Mouse (Mus musculus): ENCODE measurements at regions not wholly inside any gene's neighbourhood (a gene's known extent, or its start where the extent isn't known, plus 50 kb on each side); places are given as distances from the start of the nearest gene placed in this dataset.
"Not testable (repeated sequence)": the region's sequence is repeated elsewhere in the genome, so short reads cannot be mapped to it uniquely, and the experiment has no call there.

DNA sequence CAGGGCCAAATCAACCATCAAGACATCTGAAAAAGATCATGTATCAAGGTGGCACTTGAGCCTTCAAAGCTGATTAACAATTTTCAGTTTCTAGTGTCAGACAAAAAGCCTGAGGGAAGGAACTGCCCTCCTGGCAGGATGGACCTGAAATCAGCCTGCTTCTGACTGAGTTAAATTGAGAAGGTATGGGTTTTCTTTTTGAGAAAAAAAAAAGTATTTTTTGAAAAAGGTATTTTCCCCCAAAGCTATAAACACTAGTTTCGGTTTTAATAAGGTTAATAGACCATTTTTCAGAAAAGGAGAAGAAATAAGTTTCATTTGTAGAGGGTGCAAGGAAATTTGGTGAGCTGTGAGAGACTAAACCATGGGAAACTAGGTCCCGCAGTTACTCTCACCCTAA lies 124.6 kb upstream of the Mrpl21 start:
- not testable (repeated sequence) for H3K27me3 ChIP-seq (ENCODE audit: control insufficient read depth, insufficient read depth, low read length); H3K36me3 ChIP-seq (replicated peaks; ENCODE audit: control insufficient read depth, insufficient read depth, low read length); H3K4me1 ChIP-seq (ENCODE audit: control insufficient read depth, insufficient read depth); H3K27ac ChIP-seq (ENCODE audit: low read depth); H3K9me3 ChIP-seq (replicated peaks; ENCODE audit: control insufficient read depth, low read length); H3K4me3 ChIP-seq (ENCODE audit: low read depth, low read length); DNase-seq (ENCODE audit: low spot score); ATAC-seq (ENCODE audit: insufficient read depth, low read depth); H3K4me2 ChIP-seq (ENCODE audit: low read depth, low read length); H3K9ac ChIP-seq (replicated peaks; ENCODE audit: low read depth, low read length)
- 65% methylated on average over 2 of the region's 2 CpGs for WGBS

DNA sequence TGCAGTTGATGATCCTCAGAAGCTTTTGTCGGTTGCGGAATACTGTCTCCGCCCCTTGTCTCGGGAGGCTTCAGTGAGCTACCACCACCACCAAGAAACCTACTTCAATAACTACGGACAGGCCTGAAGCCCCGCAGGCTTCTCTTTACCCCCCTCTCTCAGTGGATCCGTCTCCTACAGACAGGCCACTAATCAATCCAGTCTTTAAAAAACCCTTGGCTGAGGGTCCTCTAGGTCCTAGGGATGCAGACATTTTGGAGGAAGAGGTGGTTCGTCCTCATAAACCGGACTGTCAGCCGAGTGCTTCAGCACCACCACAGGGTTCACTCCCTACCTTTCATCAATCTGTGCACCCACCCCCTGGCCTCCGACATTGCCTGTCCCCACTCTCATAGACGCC lies 123.4 kb upstream of the Mrpl21 start:
- 81% methylated on average over 12 of the region's 12 CpGs for WGBS
- Histone ChIP-seq H3K27ac (ENCODE audit: low read depth) (no peak overlapping the region), H3K36me3 (replicated peaks; ENCODE audit: control insufficient read depth, insufficient read depth, low read length) (no peaks in the 10 kb centered on the region), H3K9me3 (replicated peaks; ENCODE audit: control insufficient read depth, low read length) (no peaks in the 10 kb centered on the region), H3K27me3 (ENCODE audit: control insufficient read depth, insufficient read depth, low read length) (no peaks in the 10 kb centered on the region), H3K4me1 (ENCODE audit: control insufficient read depth, insufficient read depth) (no peaks in the 10 kb centered on the region), H3K4me2 (ENCODE audit: low read depth, low read length) (no peak overlapping the region), H3K9ac (replicated peaks; ENCODE audit: low read depth, low read length) (no peak overlapping the region), H3K4me3 (ENCODE audit: low read depth, low read length) (no peak overlapping the region)
- TF ChIP-seq CTCF (IDR thresholded peaks at IDR 0.05; ENCODE audit: low read depth) = no peak
- no peak for TF ChIP-seq EP300 (IDR thresholded peaks at IDR 0.05; ENCODE audit: low read depth)
- no peak for DNase-seq (ENCODE audit: low spot score)
- ATAC-seq (ENCODE audit: insufficient read depth, low read depth) = no peak

DNA sequence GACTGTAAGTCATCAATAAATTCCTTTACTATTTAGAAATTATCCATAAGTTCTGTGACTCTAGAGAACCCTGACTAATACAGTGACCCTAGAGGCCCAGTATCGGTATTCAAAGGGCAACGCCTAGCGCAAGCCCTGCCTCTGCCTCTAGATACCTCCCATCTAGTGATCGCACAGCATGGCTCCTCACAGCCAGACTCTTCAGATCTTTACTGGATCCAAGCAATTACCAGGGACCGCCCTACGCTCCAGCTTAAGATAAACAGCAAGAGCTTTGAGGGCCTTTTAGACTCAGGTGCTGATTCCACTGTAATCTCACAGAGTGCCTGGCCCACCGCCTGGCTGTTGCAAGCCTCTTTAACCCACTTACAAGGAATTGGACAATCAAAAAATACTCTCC lies 115.0 kb upstream of the Mrpl21 start:
- H3K9ac ChIP-seq (replicated peaks; ENCODE audit: low read depth, low read length) = no peak overlapping the region
- no peak overlapping the region for H3K27ac ChIP-seq (ENCODE audit: low read depth)
- H3K9me3 ChIP-seq (replicated peaks; ENCODE audit: control insufficient read depth, low read length) = no peaks in the 10 kb centered on the region
- H3K4me2 ChIP-seq (ENCODE audit: low read depth, low read length) = no peak overlapping the region
- DNase-seq (ENCODE audit: low spot score) = no peak
- no peak overlapping the region for H3K4me3 ChIP-seq (ENCODE audit: low read depth, low read length)
- no peaks in the 10 kb centered on the region for H3K36me3 ChIP-seq (replicated peaks; ENCODE audit: control insufficient read depth, insufficient read depth, low read length)
- 50% methylated on average over 7 of the region's 7 CpGs for WGBS
- no peaks in the 10 kb centered on the region for H3K4me1 ChIP-seq (ENCODE audit: control insufficient read depth, insufficient read depth)
- ATAC-seq (ENCODE audit: insufficient read depth, low read depth) = no peak
- TF ChIP-seq CTCF (IDR thresholded peaks at IDR 0.05; ENCODE audit: low read depth) (no peak), EP300 (IDR thresholded peaks at IDR 0.05; ENCODE audit: low read depth) (no peak)
- no peaks in the 10 kb centered on the region for H3K27me3 ChIP-seq (ENCODE audit: control insufficient read depth, insufficient read depth, low read length)

DNA sequence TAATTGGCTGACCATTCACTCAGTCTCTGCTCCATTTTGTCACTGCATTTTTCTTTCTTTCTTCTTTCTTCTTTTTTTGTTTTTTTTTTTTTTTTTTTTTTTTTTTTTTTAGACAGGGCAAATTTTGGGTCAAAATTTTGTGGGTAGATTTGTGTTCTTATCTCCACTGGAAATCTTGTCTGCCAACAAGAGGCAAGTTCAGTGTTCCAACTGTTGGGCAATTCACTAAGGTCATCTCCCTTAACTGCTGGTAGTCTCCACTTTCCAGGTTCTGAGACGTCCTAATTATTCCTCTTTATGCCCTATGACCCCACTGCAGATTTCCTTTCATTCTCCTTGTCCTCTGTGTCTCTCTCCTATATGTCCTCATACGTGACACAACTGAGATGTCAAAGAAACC lies 100.1 kb upstream of the Mrpl21 start:
- WGBS = 57% methylated on average over 2 of the region's 2 CpGs
- Histone ChIP-seq H3K9ac (replicated peaks; ENCODE audit: low read depth, low read length) (no peak overlapping the region), H3K27ac (ENCODE audit: low read depth) (no peak overlapping the region), H3K9me3 (replicated peaks; ENCODE audit: control insufficient read depth, low read length) (no peaks in the 10 kb centered on the region), H3K4me1 (ENCODE audit: control insufficient read depth, insufficient read depth) (no peaks in the 10 kb centered on the region), H3K4me3 (ENCODE audit: low read depth, low read length) (no peak overlapping the region), H3K27me3 (ENCODE audit: control insufficient read depth, insufficient read depth, low read length) (no peaks in the 10 kb centered on the region), H3K36me3 (replicated peaks; ENCODE audit: control insufficient read depth, insufficient read depth, low read length) (no peaks in the 10 kb centered on the region), H3K4me2 (ENCODE audit: low read depth, low read length) (no peak overlapping the region)
- ATAC-seq (ENCODE audit: insufficient read depth, low read depth) (no peak), DNase-seq (ENCODE audit: low spot score) (no peak)
- TF ChIP-seq CTCF (IDR thresholded peaks at IDR 0.05; ENCODE audit: low read depth) (no peak), EP300 (IDR thresholded peaks at IDR 0.05; ENCODE audit: low read depth) (no peak)

DNA sequence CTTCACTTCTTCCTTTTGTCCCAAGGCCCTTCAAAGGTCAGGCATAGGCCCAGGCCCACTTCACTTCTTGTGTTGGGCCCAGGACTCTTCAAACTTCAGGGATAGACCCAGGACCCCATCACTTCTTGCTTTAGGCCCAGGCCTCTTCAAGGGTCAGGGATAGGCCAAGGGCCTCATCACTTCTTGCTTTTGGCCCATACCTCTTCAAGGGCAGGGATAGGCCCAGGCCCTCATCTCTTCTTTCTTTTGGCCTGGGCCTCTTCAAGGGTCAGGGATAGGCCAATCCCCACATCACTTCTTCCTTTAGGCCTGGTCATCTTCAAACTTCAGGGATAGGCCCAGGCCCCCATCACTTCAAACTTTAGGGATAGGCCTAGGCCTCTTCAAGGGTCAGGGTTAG lies 90.1 kb upstream of the Mrpl21 start:
- Histone ChIP-seq H3K9me3 (replicated peaks; ENCODE audit: control insufficient read depth, low read length) (no peaks in the 10 kb centered on the region), H3K27me3 (ENCODE audit: control insufficient read depth, insufficient read depth, low read length) (no peaks in the 10 kb centered on the region), H3K36me3 (replicated peaks; ENCODE audit: control insufficient read depth, insufficient read depth, low read length) (no peaks in the 10 kb centered on the region), H3K27ac (ENCODE audit: low read depth) (no peak overlapping the region), H3K4me2 (ENCODE audit: low read depth, low read length) (no peak overlapping the region), H3K4me3 (ENCODE audit: low read depth, low read length) (no peak overlapping the region), H3K4me1 (ENCODE audit: control insufficient read depth, insufficient read depth) (no peaks in the 10 kb centered on the region), H3K9ac (replicated peaks; ENCODE audit: low read depth, low read length) (no peak overlapping the region)
- DNase-seq (ENCODE audit: low spot score) (no peak), ATAC-seq (ENCODE audit: insufficient read depth, low read depth) (no peak)
- TF ChIP-seq CTCF (IDR thresholded peaks at IDR 0.05; ENCODE audit: low read depth) (no peak), EP300 (IDR thresholded peaks at IDR 0.05; ENCODE audit: low read depth) (no peak)

DNA sequence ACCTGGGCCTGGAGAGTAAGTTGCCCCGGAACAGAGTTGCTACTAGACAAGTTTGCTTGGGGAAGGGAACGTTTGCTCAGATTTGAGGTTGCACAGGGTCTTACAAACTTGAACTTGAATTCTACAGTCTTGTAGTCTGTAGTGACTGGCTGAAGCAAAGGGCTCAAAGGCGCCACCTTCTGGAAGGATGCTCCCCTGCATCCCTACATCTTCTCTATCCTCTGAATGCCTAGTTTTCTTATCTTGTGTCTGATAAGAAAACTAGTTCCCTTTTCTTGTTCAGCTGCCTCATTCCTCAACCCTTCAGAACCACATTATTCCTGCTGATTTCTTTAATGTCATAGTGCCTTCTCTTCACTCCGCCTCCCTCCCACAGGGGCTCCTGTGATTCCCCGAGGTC lies 78.2 kb upstream of the Mrpl21 start:
- DNase-seq (ENCODE audit: low spot score); H3K27me3 ChIP-seq (ENCODE audit: control insufficient read depth, insufficient read depth, low read length); H3K36me3 ChIP-seq (replicated peaks; ENCODE audit: control insufficient read depth, insufficient read depth, low read length); H3K9me3 ChIP-seq (replicated peaks; ENCODE audit: control insufficient read depth, low read length); H3K4me2 ChIP-seq (ENCODE audit: low read depth, low read length); H3K4me3 ChIP-seq (ENCODE audit: low read depth, low read length); H3K4me1 ChIP-seq (ENCODE audit: control insufficient read depth, insufficient read depth); H3K27ac ChIP-seq (ENCODE audit: low read depth); ATAC-seq (ENCODE audit: insufficient read depth, low read depth); H3K9ac ChIP-seq (replicated peaks; ENCODE audit: low read depth, low read length): not testable (repeated sequence)
- WGBS = 46% methylated on average over 5 of the region's 5 CpGs

DNA sequence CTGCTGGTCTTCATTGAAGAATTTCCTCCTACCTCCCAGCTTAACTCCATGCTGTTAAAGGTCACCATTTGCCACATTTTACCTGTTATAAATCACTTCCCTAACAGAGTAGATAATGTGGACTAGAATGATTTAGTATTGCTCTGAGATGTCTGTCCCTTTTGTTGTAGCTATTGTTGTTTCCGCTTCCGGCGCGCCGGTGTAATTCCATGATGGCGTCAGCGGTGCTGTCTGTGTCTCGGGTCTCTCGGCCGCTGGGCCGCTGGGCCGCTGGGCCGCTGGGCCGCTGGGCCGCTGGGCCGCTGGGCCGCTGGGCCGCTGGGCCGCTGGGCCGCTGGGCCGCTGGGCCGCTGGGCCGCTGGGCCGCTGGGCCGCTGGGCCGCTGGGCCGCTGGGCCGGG lies 77.3 kb upstream of the Mrpl21 start:
- H3K4me2 ChIP-seq (ENCODE audit: low read depth, low read length); H3K27ac ChIP-seq (ENCODE audit: low read depth); H3K4me1 ChIP-seq (ENCODE audit: control insufficient read depth, insufficient read depth); DNase-seq (ENCODE audit: low spot score); H3K9ac ChIP-seq (replicated peaks; ENCODE audit: low read depth, low read length); H3K27me3 ChIP-seq (ENCODE audit: control insufficient read depth, insufficient read depth, low read length); ATAC-seq (ENCODE audit: insufficient read depth, low read depth); H3K9me3 ChIP-seq (replicated peaks; ENCODE audit: control insufficient read depth, low read length); H3K4me3 ChIP-seq (ENCODE audit: low read depth, low read length); H3K36me3 ChIP-seq (replicated peaks; ENCODE audit: control insufficient read depth, insufficient read depth, low read length): not testable (repeated sequence)
- WGBS = 76% methylated on average over 18 of the region's 28 CpGs

All from heart, postnatal 0 days (tissue).